Mouse (Mus musculus) limb, embryonic 10.5 days (tissue): ENCODE data around the gene Ptpre. TPM values are rescaled to one million over a fixed set of nuclear protein-coding genes. Genes with fewer than 3 reads are reported as not detected.

Source experiments
- DNase-seq: peaks from one replicate; pipeline ENCODE4 v3.0.0-alpha.2; 2017; ENCODE audit warnings: low spot score
- H3K27ac ChIP-seq: fragments of 300-500 bp; sonication (generic); 2 replicates; pipeline ENCODE4 v1.5.1; 2016; ENCODE audit warnings: mild to moderate bottlenecking
- H3K27me3 ChIP-seq: fragments of 300-500 bp; sonication (generic); 2 replicates; pipeline ENCODE4 v1.6.1; 2016; ENCODE audit warnings: low read depth, mild to moderate bottlenecking; ENCODE audit not compliant: poor library complexity, severe bottlenecking
- H3K36me3 ChIP-seq: fragments of 300-500 bp; sonication (generic); 2 replicates; pipeline ENCODE4 v1.6.1; 2016; ENCODE audit warnings: mild to moderate bottlenecking, moderate library complexity
- H3K4me1 ChIP-seq: fragments of 300-500 bp; sonication (generic); 2 replicates; pipeline ENCODE4 v1.6.1; 2016
- H3K4me3 ChIP-seq: fragments of 300-500 bp; sonication (generic); 2 replicates; pipeline ENCODE4 v1.5.1; 2016; ENCODE audit warnings: mild to moderate bottlenecking, moderate library complexity
- H3K9me3 ChIP-seq: fragments of 300-500 bp; sonication (generic); replicated peaks from 2 replicates; pipeline ENCODE4 v1.6.1; 2016; ENCODE audit warnings: mild to moderate bottlenecking
- WGBS: fragments of 180-500 bp; shearing (Covaris S2); methylation state at CpG from one replicate; pipeline ENCODE4 v1.1.7; 2016; 5-methylcytosine and 5-hydroxymethylcytosine counted together
- polyA plus RNA-seq: library from polyadenylated mRNA; unstranded; fragments of >200 nt; fragmentation: Nextera tagmentation; extraction: Ambion mirVana; gene quantifications from 2 replicates; pipeline ENCODE4 v1.2.1, GENCODE M21; 2016

Gene Ptpre
- polyA plus RNA-seq, 1 experiment from 2014 or later = 0.64 TPM

DNA sequence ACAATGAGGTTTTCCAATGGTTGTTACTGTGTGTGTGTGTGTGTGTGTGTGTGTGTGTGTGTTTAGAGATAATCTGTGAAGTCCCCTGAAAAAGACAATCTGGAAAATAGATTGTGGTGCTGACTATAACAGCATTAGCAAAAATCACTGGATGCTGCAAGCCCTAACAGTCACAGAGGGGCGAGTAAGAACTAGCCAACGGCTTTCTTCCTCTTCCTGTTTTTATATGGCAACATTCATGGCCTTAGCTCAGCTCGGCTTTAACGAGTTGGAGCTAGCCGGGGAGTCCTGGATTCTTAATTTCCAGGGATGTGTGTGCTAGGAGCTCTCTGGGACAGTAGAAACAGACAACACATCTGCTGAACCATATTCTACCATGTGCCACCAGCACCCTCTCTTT, 17.0 kb upstream of the Ptpre start:
- WGBS = 62% methylated on average over 5 of the region's 5 CpGs
- Histone ChIP-seq H3K9me3 (no peaks in the 10 kb centered on the region), H3K4me1 (peaks cover 16% of the 10 kb centered on the region), H3K27ac (no peak overlapping the region), H3K27me3 (no peaks in the 10 kb centered on the region), H3K4me3 (no peak overlapping the region), H3K36me3 (no peaks in the 10 kb centered on the region)
- DNase-seq = no peak

GRCm38 (mm10) chr7:135521755-135522512, 15.3 kb upstream of the Ptpre start:
- no peak for DNase-seq
- Histone ChIP-seq H3K27ac (no peak overlapping the region), H3K36me3 (no peaks in the 10 kb centered on the region), H3K27me3 (no peaks in the 10 kb centered on the region), H3K9me3 (no peaks in the 10 kb centered on the region), H3K4me1 (peaks cover 12% of the 10 kb centered on the region), H3K4me3 (no peak overlapping the region)
- 81% methylated on average over 15 of the region's 15 CpGs for WGBS

DNA sequence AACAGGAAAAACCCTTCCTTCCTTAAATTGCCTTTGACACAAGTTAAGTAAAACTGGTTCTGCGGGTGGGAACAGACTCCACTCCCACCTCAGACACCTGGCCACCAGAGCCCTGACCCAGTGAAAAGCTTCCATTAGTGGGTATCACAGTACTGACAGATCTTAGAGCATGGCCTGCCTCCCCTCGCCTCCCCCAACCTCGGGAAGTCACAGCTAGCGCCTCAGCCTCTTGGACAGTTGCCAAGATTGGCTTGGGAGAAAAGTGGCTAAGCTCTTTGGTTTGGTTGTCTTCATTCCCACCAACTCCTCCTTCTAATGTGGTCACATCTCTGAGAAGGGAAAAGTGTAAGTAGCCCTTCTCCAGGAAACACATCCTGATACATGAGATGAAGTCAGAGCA, 13.3 kb upstream of the Ptpre start:
- H3K36me3 ChIP-seq = no peaks in the 10 kb centered on the region
- peaks cover 6% of the 10 kb centered on the region for H3K4me1 ChIP-seq
- no peaks in the 10 kb centered on the region for H3K27me3 ChIP-seq
- no peak for DNase-seq
- no peaks in the 10 kb centered on the region for H3K9me3 ChIP-seq
- H3K4me3 ChIP-seq = no peak overlapping the region
- no peak overlapping the region for H3K27ac ChIP-seq
- WGBS = 80% methylated on average over 4 of the region's 4 CpGs

DNA sequence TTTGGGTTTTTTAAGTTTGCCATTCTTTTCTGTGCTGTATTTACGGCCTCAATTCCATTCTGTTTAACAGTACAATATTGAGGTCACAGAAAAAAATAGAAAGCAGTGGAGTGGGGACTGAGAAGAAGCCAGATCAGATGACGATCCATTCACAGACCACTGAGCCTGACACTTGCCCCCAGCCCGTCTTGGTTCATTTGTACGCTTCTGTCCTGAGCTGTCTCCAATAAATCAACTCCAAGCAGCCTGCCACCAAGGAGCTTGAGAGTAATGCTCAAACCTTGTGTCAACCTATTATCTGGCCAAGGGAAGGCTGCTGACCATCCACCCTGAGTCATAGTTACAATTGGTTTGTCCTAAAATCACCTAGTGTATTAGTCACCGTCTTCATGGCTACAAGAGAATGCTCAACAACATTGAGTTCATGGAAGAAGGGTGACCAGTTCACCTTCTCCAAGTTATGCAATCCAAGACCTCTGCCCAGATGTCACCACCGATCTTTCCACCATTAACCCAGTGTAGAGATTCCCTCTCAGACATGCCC, 12.8 kb upstream of the Ptpre start:
- H3K27ac ChIP-seq = no peak overlapping the region
- H3K4me1 ChIP-seq = peaks cover 6% of the 10 kb centered on the region
- H3K36me3 ChIP-seq = no peaks in the 10 kb centered on the region
- H3K9me3 ChIP-seq = no peaks in the 10 kb centered on the region
- no peak for DNase-seq
- no peaks in the 10 kb centered on the region for H3K27me3 ChIP-seq
- WGBS = 75% methylated on average over 6 of the region's 6 CpGs
- H3K4me3 ChIP-seq = no peak overlapping the region

- no peak for DNase-seq
- Histone ChIP-seq H3K4me1 (no peaks in the 10 kb centered on the region), H3K4me3 (no peak overlapping the region), H3K36me3 (no peaks in the 10 kb centered on the region), H3K9me3 (no peaks in the 10 kb centered on the region), H3K27me3 (no peaks in the 10 kb centered on the region), H3K27ac (no peak overlapping the region)
- WGBS = 87% methylated on average over 3 of the region's 3 CpGs
Measured at GRCm38 (mm10) chr7:135526574-135527152, 10.6 kb upstream of the Ptpre start.

DNA sequence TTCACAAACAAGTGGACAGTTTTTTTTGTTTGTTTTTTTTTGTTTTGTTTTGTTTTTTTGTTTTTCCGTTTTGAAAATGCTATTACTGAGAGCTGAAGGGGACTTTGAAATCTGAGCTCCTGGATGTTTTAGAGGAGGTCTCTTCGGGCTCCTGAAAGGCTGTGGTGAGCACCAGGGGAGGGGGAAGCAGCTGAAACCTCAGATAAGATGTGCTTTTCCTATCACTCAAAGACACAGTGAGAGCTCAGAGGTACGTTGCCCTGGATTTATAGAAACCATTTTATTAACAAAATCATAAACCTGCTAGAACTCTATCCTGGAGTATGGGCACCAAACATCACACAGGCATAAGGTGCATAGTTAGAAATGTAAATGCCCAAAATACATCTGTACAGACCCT, 10.1 kb upstream of the Ptpre start:
- Histone ChIP-seq H3K27ac (no peak overlapping the region), H3K36me3 (no peaks in the 10 kb centered on the region), H3K27me3 (no peaks in the 10 kb centered on the region), H3K4me1 (no peaks in the 10 kb centered on the region), H3K4me3 (no peak overlapping the region), H3K9me3 (no peaks in the 10 kb centered on the region)
- DNase-seq = no peak
- 54% methylated on average over 3 of the region's 3 CpGs for WGBS

GRCm38 (mm10) chr7:135528515-135528914, 8.8 kb upstream of the Ptpre start, which contains the start of gene Clrn3:
TSS of gene Clrn3 (minus strand) at chr7:135528654.
- H3K27me3 ChIP-seq = no peaks in the 10 kb centered on the region
- no peaks in the 10 kb centered on the region for H3K4me1 ChIP-seq
- 87% methylated on average over 7 of the region's 7 CpGs for WGBS
- DNase-seq = no peak
- H3K9me3 ChIP-seq = no peaks in the 10 kb centered on the region
- H3K27ac ChIP-seq = no peak within 1 kb of the TSS
- no peaks in the 10 kb centered on the region for H3K36me3 ChIP-seq
- H3K4me3 ChIP-seq = no peak within 1 kb of the TSS

GRCm38 (mm10) chr7:135529068-135529467, 8.2 kb upstream of the Ptpre start:
- H3K4me3 ChIP-seq = no peak overlapping the region
- no peak for DNase-seq
- H3K9me3 ChIP-seq = no peaks in the 10 kb centered on the region
- H3K27ac ChIP-seq = no peak overlapping the region
- no peaks in the 10 kb centered on the region for H3K4me1 ChIP-seq
- 93% methylated on average over 2 of the region's 2 CpGs for whole genome bisulfite sequencing
- no peaks in the 10 kb centered on the region for H3K27me3 ChIP-seq
- H3K36me3 ChIP-seq = no peaks in the 10 kb centered on the region

GRCm38 (mm10) chr7:135534548-135535189, 2.6 kb upstream of the Ptpre start:
- Histone ChIP-seq H3K36me3 (no peaks in the 10 kb centered on the region), H3K9me3 (no peaks in the 10 kb centered on the region), H3K27me3 (peaks cover 20% of the 10 kb centered on the region), H3K27ac (no peak overlapping the region), H3K4me1 (peaks cover 17% of the 10 kb centered on the region), H3K4me3 (no peak overlapping the region)
- DNase-seq = no peak
- 44% methylated on average over 2 of the region's 2 CpGs for WGBS

- Histone ChIP-seq H3K4me3 (no peak overlapping the region), H3K27me3 (peaks cover 32% of the 10 kb centered on the region), H3K27ac (no peak overlapping the region), H3K4me1 (peaks cover 17% of the 10 kb centered on the region), H3K9me3 (no peaks in the 10 kb centered on the region), H3K36me3 (no peaks in the 10 kb centered on the region)
- no peak for DNase-seq
- 81% methylated on average over 3 of the region's 3 CpGs for WGBS
Measured at GRCm38 (mm10) chr7:135535908-135536307, 1.4 kb upstream of the Ptpre start.

- Histone ChIP-seq H3K27ac (peak overlapping the region; percentile 57), H3K4me3 (peak overlapping the region; percentile 73), H3K4me1 (peaks cover 17% of the 10 kb centered on the region), H3K9me3 (no peaks in the 10 kb centered on the region), H3K27me3 (peaks cover 32% of the 10 kb centered on the region), H3K36me3 (no peaks in the 10 kb centered on the region)
- DNase-seq = peak; percentile 47
- 2% methylated on average over 71 of the region's 71 CpGs for WGBS
Measured at GRCm38 (mm10) chr7:135537948-135538741, 864 bp downstream of the Ptpre start.

DNA sequence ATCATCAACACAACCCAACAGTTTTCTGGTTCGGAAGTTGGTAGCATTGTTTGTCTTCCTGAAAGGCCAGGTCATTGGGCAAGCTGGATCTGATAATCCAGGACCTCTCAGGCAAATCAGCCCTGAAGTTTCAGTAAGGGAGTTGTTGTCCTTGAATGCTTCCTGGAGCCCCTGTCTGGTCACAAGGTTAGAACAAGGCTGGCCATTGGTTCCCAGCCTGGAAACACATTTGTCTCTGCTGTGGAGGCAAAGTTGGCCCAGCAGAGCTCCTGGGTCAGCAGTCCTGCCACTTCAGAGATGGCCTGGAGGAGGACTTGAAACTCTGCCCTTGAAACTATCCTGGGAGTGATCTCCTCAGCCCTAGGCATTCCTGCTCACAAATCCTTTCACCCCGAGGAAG, 2.1 kb downstream of the Ptpre start:
- WGBS = 72% methylated on average over 2 of the region's 2 CpGs
- Histone ChIP-seq H3K4me3 (no peak overlapping the region), H3K27me3 (peaks cover 32% of the 10 kb centered on the region), H3K9me3 (no peaks in the 10 kb centered on the region), H3K36me3 (no peaks in the 10 kb centered on the region), H3K27ac (no peak overlapping the region), H3K4me1 (peaks cover 17% of the 10 kb centered on the region)
- DNase-seq = no peak
